Mouse (Mus musculus) stomach, postnatal 0 days (tissue): ENCODE results near the gene Jag1.

Experiments used
- CTCF ChIP-seq: IDR thresholded peaks from 2 replicates; pipeline ENCODE4 v1.5.1; 2016; ENCODE audit warnings: antibody characterized with exemption, low read depth, mild to moderate bottlenecking, moderate library complexity
- EP300 ChIP-seq: optimal IDR thresholded peaks from 2 replicates; pipeline ENCODE3; 2016; ENCODE audit warnings: antibody characterized with exemption

DNA sequence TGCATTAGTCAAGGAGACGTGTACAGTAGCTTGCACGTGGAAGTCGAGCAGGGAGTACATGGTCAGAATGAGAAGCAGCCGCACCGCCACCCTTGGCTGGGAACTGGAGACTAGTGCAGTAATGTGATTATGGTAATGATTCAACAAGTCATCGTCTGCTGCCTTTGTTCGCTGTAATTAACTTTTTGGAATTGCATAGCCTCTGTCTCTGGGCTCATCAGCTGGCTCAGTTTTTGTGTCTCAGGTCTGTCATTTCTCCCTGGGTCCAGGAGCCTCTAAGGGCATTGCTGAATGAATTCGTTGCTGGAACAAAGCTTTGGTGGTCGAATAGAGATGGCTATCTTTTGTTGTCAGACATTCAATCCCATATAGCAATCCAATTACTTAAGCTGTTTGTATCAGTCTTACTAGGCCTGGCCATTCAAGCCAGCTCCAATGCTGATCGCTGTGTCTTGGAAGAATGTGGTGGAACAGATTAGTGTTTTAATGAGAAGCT lies 36.8 kb upstream of the Jag1 start:
- TF ChIP-seq CTCF (no peak), EP300 (no peak)
